Mouse (Mus musculus) adrenal gland, postnatal 25 days (tissue): ENCODE measurements around the gene Khsrp. TPM values are rescaled to one million over a fixed set of nuclear protein-coding genes. Genes with fewer than 3 reads are reported as not detected.
"Not testable (repeated sequence)": the region's sequence is repeated elsewhere in the genome, so short reads cannot be mapped to it uniquely, and the experiment has no call there.

Source experiments
- DNase-seq: peaks from one replicate; pipeline ENCODE4 v3.0.0; 2021; ENCODE audit warnings: mixed read lengths
- long read RNA-seq: library from polyadenylated mRNA; stranded (forward); transcript quantifications from one replicate; pipeline ENCODE4 v2.0.0, GENCODE M21; 2021
- total RNA-seq: library from RNA; stranded (reverse); gene quantifications from 2 replicates; pipeline ENCODE4 v1.2.3, GENCODE M21; 2021

Gene Khsrp
- 94.9 and 115 TPM in 2 replicates for total RNA-seq
- long read RNA-seq, transcript Khsrp-201 (18 exons, 3,978 nt) = major isoform, 10 of 52 reads
- long read RNA-seq, partial matches to known transcripts = 11 of 52 reads
- long read RNA-seq, other reads (novel, unspliced or antisense) = 28 of 52 reads

DNA sequence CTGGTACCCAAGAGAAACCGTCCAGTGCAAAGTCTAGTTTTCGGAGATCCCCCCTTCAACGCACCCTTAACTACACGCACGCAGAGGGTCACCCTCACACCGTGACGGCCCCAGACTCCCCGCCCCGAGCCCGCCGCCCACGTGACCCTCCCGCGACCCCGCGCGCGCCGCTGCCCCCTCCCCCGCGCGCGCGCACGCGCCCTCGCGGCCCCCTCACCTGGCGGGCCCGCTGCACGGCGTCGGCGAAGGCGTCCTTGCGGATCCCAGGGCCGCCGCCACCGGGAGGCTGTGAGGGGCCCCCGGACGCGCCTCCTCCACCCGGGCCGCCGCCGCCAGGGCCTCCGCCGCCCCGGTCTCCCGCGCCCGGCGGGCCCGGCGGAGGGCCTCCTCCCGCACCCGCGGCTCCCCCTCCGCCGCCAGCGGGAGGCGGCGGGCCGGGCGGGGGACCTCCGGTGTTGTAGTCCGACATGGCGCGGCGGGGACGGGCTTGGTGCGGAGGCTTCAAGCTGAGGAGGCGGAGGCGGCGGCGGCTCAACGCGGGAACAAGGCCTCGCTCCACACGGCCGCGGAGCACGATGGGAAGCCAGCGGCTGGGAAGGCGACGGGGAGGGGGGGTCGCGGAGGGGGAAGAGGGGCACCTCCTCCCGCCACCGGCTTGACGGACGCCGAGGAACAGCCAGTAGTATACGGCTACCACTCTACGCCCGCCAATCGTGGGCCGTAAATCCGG, at the start of gene Khsrp:
Khsrp (minus strand) TSS at position 592 of the 730 bp plus-strand sequence.
- peak; percentile 46 for DNase-seq

DNA sequence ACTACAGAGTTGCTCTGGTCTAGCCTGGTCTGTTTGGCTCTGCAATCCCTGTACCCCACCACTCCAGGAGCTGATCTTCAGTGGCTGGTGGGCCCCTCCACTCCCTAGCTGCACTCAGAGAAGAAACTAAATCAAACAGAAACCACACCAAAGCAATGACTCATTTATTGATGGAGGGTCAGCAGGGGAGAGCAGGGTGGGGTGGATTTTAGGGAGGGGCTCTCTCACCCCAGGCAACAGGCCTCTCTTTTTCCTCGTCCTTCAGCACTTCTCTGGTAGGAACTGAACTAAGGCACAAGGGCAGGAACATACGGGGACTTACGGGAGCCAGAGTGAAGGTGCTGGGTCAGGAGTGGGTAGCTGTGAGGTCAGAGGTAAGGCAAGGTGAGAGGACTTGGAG, 48.6 kb upstream of the Khsrp start:
- no peak for DNase-seq

DNA sequence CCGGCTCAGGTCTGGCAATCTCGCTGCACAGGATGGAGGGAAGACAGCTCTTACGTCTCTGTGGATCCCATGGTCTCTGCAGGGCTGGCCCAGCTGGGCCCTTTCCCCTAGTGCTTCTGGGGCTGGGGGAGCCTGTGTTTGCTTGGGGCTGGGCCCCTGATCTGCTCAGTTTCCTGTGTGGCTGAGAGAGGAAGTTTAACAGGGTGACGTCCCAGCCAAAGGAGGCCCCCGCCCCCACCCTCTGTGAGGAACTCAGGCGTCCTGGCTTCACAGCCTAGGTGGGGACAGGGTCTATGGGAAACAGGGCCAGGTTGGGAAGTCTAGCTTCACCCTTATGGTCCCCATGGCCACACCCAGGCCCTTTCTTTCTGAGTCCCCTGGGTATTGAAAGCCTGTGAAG, 47.0 kb upstream of the Khsrp start, which contains the start of gene Dennd1c:
Dennd1c (minus strand) TSS at position 179 of the 400 bp plus-strand sequence.
- no peak for DNase-seq

DNA sequence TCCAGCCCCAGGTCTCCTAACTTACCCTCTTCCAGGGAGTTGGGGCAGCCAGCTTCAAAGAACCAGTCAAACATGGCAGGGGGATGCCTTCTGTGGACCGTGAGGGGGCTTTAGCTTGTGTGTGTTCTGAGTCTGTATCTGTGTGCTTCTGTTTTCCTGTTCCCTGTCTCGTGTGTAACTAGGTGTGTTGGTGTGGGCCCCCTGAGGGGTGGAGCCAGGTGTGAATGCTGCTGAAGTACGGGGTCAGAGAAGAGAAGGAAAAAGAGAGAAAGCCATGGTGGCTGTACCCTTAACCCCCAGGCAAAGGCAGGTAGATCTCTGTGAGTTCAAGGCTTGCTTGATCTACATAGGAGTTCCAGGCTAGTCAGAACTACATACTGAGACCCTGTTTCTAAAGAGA, 45.6 kb upstream of the Khsrp start:
- no peak for DNase-seq

DNA sequence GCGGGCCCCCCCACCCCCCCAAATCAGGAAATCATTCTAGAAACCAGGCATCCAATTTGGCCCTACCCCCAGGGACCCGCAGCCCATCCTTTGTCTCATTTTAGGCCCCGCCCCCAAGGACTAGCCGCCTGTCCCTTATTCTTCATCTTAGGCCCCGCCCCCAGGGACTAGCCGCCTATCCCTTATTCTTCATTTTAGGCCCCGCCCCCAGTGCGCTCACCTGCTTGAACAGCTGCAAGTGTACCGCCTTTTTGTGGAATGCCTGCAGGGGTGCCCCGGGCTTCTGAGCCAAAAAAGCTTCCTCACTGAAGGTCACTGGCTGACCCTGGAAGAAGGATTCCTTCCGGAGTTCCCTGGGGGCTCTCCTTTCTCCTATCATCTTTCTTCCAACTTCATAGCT, 39.4 kb upstream of the Khsrp start:
- no peak for DNase-seq

DNA sequence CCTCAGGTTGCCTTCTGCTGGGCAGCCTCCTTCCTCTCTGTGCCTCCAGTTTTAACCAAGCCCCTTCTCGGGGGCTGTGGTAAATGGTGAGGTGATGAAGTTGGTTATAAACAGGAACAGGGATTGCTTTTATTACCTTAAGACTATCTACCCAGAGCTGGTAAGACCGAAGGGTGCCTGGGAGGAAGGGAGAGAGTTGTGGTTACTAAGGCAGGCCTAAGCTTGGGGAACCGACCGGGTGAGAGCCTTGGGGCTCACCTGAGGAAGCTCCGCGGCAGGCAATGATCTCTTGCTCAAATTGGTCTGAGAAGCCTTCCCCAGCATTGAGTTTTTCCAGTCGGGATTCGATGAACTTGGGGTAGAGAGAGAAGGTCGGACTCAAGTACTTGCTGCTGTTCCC, 39.0 kb upstream of the Khsrp start:
- DNase-seq = no peak

DNA sequence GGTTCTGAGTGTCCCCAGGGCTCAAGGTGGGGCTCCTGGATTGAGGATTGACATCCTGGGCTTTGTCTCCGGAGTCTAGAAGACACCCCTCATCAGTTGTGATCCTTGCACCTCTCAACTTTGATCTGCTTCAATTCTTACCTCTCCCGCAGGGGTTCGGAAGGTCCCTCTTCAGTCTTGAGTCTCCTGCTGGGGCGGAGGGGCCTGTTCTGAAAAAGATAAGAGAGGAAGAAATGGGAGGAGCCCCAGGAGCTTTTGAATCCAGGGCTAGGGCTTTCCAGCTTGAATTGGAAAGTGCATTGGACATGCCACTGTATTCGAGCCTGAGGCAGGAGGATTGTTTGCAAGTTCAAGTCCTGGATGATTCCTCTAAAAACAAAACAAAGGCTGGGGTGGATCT, 35.6 kb upstream of the Khsrp start:
- DNase-seq = no peak

DNA sequence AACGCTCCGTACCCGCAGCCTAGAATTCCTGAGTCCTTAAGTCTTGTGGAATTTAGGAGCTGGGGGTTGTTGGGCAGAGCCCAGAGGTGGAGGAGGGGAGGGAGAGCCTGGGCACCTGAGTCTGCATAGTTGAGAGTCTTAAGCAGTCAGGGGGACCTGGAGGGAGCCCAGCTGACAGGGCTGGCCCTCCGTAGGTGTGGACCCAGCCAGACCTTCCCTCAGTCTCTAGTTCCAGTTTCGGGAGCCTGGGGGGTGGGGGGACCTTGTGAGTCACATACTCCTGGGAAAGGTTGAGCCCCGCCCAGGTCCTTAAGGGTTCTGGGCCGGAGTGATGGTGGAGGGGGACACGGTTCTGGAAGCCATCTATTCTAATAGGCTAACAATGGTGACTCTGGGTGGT, 31.7 kb upstream of the Khsrp start:
- no peak for DNase-seq

DNA sequence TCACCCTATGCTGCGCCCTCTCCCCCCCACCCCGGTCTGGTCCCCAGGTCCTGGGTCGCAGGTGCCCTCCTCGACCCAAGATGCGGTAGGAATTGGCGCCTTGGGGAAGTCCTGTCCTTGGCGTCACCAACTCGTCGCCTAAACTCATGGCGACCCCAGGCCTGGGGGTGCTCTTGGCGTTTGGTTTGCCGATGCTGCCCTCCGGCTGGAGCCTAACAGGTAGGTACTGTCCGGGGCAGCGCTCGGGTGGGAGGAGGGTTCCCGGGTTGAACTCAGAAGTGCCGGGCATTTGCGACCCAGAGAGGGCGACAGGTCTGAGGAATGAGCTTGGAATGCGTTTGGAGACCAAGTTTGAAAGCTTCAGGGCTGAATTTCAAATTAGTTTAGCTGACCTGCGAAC, 31.2 kb upstream of the Khsrp start:
- DNase-seq = no peak

DNA sequence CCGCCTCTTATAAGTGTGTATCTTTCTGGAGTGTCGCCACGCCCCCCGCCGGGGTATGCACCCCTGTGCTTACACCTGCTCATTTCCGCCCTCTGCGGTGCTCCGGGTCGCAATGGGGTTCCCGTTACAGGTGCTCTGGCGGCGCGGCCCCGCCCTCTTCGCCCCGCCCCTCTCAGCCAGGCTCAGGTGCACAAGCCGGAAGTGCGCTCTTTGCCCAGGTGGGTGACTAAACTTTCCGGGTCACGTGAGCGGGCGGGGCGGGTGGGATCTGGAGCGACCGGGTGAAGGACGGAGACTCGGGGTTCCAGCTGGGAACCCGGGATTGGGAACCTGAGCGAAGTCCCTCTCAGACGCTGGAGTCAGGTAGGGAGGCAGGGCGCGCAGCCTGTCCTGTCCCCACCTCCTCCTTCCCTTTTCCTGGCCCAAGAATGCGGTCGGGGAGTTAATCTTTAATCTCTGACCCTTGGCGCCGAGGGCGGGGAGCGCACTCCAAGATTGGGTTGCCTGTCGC, 30.7 kb upstream of the Khsrp start:
- DNase-seq = no peak

DNA sequence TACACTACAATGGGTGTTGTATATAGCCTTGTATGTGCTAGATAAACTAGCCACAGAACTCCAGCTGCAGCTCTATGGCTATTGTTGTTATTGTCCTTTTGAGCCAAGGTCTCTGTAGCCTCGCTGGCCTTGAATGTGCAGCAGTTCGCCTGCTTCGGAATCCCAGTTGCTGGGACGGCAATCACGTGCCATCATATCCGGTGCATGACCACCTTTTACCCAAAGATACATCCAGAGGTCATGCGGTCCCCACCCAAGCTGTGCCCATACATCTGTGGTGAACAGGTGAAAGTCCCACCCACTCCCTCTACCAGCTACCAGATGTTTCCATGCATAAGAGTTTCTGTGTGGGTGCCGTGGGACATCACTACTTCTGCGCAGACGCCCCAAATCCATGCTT, 29.7 kb upstream of the Khsrp start:
- peak; percentile 27 for DNase-seq

DNA sequence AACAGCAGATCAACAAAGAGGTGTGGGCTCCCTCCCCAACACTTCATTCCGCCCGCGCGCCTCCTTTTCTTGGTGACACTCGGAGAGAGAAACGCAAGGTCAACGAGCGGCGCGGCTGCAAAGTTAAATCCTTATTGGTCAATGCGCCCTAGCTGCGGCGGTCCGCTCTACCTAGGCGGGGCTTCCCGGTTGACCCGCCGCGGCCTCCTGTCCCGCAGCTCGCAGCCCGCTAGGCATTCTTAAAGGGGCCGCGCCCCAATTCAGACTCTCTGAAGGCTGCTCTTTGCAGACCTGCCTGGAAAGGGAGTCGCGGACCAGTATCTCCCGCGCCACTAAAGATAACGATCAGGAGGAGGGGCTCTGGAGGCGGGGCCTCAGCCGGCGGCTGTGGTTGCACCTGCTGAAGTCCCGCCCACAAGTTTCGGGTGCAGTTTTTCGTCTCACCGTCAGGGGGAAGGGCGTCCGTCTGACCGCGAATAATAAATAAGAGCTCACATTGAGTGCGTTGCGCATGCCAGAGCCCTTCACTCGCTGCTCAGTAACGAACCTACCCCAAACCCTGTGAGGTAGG, 29.0 kb upstream of the Khsrp start:
- DNase-seq = peak; percentile 92

DNA sequence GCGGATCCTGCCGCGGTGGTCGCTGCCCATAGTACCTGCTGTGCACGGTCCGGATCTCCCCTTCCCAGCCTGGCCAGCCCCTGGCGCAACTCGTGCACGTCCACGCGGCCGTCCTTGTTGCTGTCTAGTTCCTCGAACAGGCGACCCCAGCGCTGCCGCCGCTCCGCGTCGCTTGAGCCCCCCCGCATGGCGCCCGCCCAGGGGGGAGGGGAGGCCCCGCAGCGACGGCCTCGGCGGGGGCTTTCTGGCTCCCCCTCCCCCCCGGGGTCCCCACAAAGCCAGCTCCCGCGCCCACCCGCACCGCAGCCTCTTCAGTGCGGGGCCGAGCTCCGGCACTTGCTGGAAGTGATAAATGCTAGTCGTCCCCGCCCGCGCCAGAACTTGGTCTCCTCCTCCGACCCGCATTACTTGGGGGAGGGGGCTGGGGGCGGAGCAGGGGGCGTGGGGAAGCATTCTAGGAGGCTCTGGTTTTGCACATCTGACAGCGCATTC, 28.2 kb upstream of the Khsrp start, which contains the start of gene Slc25a23:
Slc25a23 (minus strand) TSS at position 378 of the 492 bp plus-strand sequence.
- peak; percentile 74 for DNase-seq

DNA sequence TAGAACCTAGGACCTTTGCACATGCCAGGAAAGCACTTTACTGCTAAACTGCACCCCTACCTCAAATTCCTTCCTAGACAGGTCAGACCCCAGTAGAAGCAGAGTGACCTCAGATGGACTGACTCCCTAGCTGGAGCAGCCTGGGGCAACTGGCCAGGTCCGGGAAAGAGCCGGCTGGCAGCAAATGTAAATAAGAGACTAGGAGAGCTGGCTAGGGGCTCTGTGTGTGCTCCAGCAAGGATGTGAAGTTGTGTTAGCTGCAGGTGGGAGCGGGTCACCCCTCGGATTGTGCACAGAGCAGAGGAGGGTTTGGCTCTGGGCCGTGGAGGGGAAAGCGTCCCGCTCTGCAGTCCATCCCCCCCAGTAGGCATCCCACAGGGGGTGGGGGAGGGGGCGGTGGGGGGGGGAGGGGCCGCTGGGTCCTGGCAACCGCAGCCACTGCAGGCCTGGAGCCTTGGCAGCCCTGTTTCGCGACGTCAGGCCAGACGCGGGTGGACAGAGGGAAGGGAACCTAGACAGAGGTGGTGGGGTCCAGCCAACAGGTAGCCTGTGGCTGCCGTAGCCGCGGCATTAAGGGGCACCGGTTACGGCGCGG, 27.7 kb upstream of the Khsrp start, which contains the start of gene Crb3:
Crb3 (plus strand) TSS at position 215 of the 595 bp plus-strand sequence.
- DNase-seq = peak; percentile 43

DNA sequence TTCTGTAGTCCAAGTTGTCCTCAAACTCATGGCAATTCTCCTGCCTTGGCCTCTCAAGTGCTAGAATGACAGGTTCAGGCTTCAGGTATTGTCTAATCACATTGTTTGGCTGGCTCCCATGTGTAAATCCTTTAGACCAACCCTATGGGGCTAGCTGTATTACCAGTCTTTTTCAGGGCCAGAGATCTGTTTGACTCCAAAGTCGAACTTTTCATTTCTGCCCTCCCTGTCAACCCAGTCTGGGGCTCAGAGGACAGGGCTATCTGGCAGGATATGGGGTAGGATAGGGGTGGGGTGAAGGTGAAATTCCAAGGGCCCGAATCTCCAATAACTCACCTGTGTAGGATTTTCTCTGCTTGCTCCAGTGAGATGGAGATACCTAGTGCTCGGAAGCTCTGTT, 24.9 kb upstream of the Khsrp start:
- DNase-seq = no peak

DNA sequence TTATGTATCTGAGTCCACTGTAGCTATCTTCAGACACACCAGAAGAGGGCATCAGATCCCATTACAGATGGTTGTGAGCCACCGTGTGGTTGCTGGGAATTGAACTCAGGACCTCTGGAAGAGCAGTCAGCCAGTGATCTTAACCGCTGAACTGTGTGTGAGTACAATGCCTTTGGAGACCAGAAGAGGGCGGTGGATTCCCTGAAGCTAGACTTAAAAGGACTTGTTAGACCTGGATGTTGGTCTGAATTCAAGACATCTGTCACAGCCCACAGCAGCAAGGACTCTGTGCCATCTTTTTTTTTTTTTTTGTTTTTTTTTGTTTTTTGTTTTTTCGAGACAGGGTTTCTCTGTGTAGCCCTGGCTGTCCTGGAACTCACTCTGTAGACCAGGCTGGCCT, 20.4 kb upstream of the Khsrp start:
- DNase-seq = not testable (repeated sequence)

DNA sequence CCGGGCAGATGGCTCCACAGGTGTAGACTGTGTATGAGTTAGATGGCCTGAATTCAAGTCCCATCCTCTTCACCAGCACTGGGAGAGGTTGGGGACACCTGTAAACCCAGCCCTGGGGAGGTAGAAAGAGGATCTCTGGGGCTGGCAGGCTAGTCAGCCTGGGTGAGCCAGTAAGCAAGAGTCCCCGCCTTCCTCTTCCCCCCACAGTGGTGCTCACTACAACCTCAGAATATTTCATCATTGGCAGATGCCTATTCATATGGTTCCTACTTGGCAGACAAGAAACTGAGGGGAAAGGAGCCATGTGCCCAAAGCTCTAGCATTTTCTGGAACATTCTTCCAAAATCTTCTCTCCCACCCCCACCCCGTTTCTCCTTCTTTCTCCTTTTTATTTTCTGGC, 17.5 kb upstream of the Khsrp start:
- no peak for DNase-seq

DNA sequence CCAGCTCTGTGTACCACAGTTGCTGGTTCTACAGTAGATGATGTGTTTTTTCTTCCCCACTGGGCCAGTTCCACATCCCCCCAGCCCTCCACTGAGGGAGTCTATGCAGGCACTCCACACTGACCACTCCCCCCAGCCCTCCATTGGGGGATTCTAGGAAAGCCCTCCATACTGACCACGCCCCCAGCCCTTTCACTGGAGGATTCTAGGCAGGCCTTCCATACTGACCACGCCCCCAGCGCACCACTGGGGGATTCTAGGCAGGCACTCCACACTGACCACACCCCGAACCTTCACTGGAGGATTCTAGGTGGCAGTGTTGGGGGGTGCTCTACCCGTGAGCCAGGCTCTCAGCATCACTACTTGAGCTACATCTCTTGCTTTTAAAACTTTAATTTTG, 16.1 kb upstream of the Khsrp start:
- no peak for DNase-seq

DNA sequence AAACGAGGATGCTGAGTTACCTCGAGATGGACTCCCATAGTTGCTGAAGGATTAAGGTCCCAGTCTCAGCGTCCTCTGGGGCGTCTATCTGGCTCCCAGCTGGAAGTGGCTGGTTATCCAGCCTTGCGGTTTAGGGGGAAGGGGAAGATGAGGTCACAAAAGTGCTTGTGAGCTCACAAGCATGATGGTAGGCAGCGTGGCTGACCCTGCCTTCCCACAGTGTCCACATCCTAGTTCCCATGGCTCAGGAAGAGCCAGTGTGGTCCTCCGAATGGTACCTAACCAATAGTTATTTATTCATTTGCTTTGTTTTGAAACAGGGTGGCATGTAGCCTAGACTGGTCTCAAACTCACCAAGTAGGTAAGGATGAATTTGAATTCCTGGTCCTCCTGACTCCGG, 10.2 kb upstream of the Khsrp start, which contains the start of gene Slc25a41:
Slc25a41 (minus strand) TSS at position 101 of the 400 bp plus-strand sequence.
- no peak for DNase-seq

DNA sequence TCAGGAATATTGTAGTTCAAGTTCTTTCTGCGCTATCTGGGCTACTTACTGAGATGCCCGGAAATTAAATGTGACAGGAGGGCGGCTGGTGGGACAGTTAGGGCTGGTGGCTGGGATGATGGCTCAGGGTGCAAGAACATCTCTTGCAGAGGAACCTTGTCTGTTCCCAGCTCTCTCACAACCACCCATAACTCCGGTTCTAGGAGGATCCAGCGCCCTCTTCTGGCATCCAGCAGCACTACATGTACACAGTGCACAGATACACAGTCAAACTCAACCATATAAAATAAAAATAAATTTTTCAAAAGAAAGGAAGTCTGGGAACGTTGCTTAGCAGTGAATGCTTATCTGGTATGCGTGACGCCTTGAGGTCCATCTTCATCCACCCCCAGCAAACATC, 7.7 kb upstream of the Khsrp start:
- DNase-seq = no peak

DNA sequence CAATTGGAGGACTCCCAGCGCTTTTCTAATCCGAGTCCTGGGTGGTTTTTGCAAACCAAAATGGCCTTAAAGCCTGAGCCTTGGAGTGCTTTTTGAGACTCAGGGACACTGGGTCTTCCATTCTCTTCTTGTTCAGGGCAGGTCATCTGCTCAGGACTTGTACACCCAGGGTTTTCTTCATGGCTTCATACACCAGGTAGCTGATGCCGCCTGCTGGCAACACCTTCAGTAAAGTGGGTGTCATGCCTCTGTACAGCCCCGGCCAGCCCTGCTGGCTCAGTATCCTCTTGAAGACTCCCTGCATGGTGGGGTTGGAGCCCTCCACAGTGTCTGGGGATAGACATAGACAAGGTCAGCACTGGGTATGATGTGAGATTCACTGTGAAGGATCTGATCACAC, 1.5 kb upstream of the Khsrp start:
- no peak for DNase-seq

DNA sequence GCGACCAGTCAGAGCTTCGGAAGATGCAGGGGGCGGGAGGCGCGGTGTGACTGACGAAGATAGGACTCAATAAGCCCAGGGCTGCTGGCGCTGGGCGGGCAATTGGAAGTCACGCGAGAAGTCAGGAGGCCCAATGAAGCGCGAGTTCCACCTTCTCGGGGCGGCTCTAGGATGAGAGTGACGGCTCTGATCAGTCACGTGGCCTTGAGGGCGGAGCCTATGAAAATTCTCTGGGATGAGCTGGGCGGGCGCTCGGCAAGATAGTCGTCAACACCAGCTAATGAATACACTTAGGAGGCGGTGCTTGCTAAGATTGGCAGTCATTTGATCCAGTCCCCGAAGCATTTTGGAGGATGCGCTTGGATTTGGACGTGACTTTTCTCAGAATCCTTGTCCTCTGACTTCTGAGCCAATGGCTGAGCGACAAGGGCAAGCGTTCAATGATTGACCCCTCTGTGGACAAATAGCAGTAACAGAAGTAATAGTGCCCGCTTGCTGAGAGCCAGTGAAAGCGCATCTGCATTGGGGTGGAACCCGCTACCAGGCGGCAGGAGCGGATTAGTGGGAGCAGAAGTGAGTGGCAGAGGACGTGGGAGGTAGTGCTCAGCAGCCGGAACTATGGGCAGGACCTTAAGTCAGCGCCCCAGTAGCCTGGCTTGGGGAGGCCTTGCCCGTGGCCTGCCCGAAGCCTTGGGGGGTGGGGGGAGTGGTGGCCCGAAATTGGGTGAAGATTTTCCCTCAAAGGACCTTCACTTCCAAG, 519 bp upstream of the Khsrp start:
- peak; percentile 96 for DNase-seq
